Mouse (Mus musculus) G1E (cell line): ENCODE data around the gene Cacna1a. TPM values are rescaled to one million over a fixed set of nuclear protein-coding genes. Genes with fewer than 3 reads are reported as not detected.

ENCODE experiments used
- ATAC-seq: 2 replicates; pipeline ENCODE4 v1.8.0; 2016; ENCODE audit warnings: mild to moderate bottlenecking; ENCODE audit not compliant: insufficient number of reproducible peaks, poor library complexity, low FRiP score, severe bottlenecking; ENCODE audit errors: extremely low read depth
- DNase-seq: peaks from one replicate; pipeline ENCODE4 v3.0.0; 2012; ENCODE audit warnings: low spot score
- H3K27me3 ChIP-seq: 2 replicates; pipeline ENCODE4 v1.6.1; 2012; ENCODE audit warnings: mild to moderate bottlenecking, low read length, inconsistent platforms; ENCODE audit not compliant: insufficient read depth
- H3K36me3 ChIP-seq: replicated peaks from 2 replicates; pipeline ENCODE3; 2012; ENCODE audit warnings: mild to moderate bottlenecking, inconsistent platforms
- H3K4me1 ChIP-seq: 2 replicates; pipeline ENCODE4 v1.6.1; 2012; ENCODE audit warnings: low read depth, low read length, inconsistent platforms, mixed read lengths; ENCODE audit not compliant: insufficient read depth
- H3K4me3 ChIP-seq: 2 replicates; pipeline ENCODE4 v1.5.1; 2012; ENCODE audit warnings: low read depth, mild to moderate bottlenecking, inconsistent platforms, low read length, moderate library complexity, mixed read lengths
- H3K9me3 ChIP-seq: replicated peaks from 2 replicates; pipeline ENCODE4 v1.6.1; 2012; ENCODE audit warnings: inconsistent platforms
- CTCF ChIP-seq: IDR thresholded peaks from 2 replicates; pipeline ENCODE4 v1.5.1; 2012; ENCODE audit warnings: low read depth, low read length, inconsistent platforms, mixed read lengths
- GATA1 ChIP-seq: IDR thresholded peaks from 2 replicates; pipeline ENCODE4 v1.6.1; 2012; ENCODE audit warnings: borderline replicate concordance, low read length, inconsistent platforms, mixed read lengths
- GATA2 ChIP-seq: IDR thresholded peaks from 2 replicates; pipeline ENCODE4 v1.6.1; 2012; ENCODE audit warnings: low read depth, low read length, inconsistent platforms, borderline replicate concordance
- POLR2AphosphoS5 ChIP-seq: IDR thresholded peaks from 2 replicates; pipeline ENCODE4 v1.6.1; 2012; ENCODE audit warnings: low read depth, low read length, inconsistent platforms; ENCODE audit not compliant: insufficient replicate concordance
- TAL1 ChIP-seq: conservative IDR thresholded peaks from 2 replicates; pipeline ENCODE4 v1.6.1; 2012; ENCODE audit warnings: low read depth, low read length, inconsistent platforms, mixed read lengths
- polyA plus RNA-seq: library from polyadenylated mRNA; stranded (reverse); fragments of >175 nt; gene quantifications from 2 replicates; pipeline ENCODE4 v1.2.3, GENCODE M21; 2012
- total RNA-seq, 2 experiments: library from RNA; stranded (forward) in 1 of 2; stranded (reverse) in 1 of 2; fragments of 200-1000 nt in 1 of 2; fragments of >200 nt in 1 of 2; fragmentation: Nextera tagmentation in 1 of 2; gene quantifications; 2 replicates each; pipeline ENCODE4 v1.2.3; 2014 to 2017

Gene Cacna1a
- total and polyA plus RNA-seq, 3 experiments: 0.23 to 31.7 (median 1.0) TPM

GRCm38 (mm10) chr8:84579595-84579994 is 191.4 kb downstream of the Cacna1a start:
- Histone ChIP-seq H3K27me3 (peaks cover 28% of the 10 kb centered on the region), H3K4me1 (no peaks in the 10 kb centered on the region), H3K36me3 (no peaks in the 10 kb centered on the region), H3K4me3 (no peak overlapping the region), H3K9me3 (no peaks in the 10 kb centered on the region)
- TF ChIP-seq TAL1 (no peak), POLR2AphosphoS5 (no peak), GATA1 (no peak), CTCF (peak; percentile 61), GATA2 (no peak)
- no peak for ATAC-seq
- no peak for DNase-seq

GRCm38 (mm10) chr8:84585311-84585710 is 197.1 kb downstream of the Cacna1a start:
- Histone ChIP-seq H3K4me1 (peaks cover 5% of the 10 kb centered on the region; the same call in 1 of the 2 replicates), H3K36me3 (no peaks in the 10 kb centered on the region), H3K9me3 (no peaks in the 10 kb centered on the region), H3K4me3 (no peak overlapping the region), H3K27me3 (peaks cover 44% of the 10 kb centered on the region)
- ATAC-seq (no peak), DNase-seq (no peak)
- TF ChIP-seq CTCF: no peak
- no peak for TF ChIP-seq GATA1
- no peak for TF ChIP-seq POLR2AphosphoS5
- TF ChIP-seq GATA2: no peak
- no peak for TF ChIP-seq TAL1

GRCm38 (mm10) chr8:84586221-84586620 is 198.0 kb downstream of the Cacna1a start:
- Histone ChIP-seq H3K27me3 (peaks cover 40% of the 10 kb centered on the region), H3K9me3 (no peaks in the 10 kb centered on the region), H3K4me1 (peaks cover 5% of the 10 kb centered on the region; the same call in 1 of the 2 replicates), H3K4me3 (no peak overlapping the region), H3K36me3 (no peaks in the 10 kb centered on the region)
- no peak for ATAC-seq
- no peak for DNase-seq
- TF ChIP-seq POLR2AphosphoS5: no peak
- TF ChIP-seq GATA1: no peak
- TF ChIP-seq GATA2: no peak
- no peak for TF ChIP-seq TAL1
- TF ChIP-seq CTCF: no peak

- Histone ChIP-seq H3K27me3 (peaks cover 43% of the 10 kb centered on the region), H3K36me3 (no peaks in the 10 kb centered on the region), H3K9me3 (no peaks in the 10 kb centered on the region), H3K4me1 (peaks cover 15% of the 10 kb centered on the region; the same call in 1 of the 2 replicates), H3K4me3 (no peak overlapping the region)
- TF ChIP-seq CTCF (no peak), TAL1 (no peak), GATA2 (no peak), GATA1 (no peak), POLR2AphosphoS5 (no peak)
- no peak for DNase-seq
- no peak for ATAC-seq
Measured at GRCm38 (mm10) chr8:84588498-84588897, 200.3 kb downstream of the Cacna1a start.

GRCm38 (mm10) chr8:84592015-84592662 is 203.9 kb downstream of the Cacna1a start:
- DNase-seq: peak; percentile 79
- H3K4me3 ChIP-seq: no peak overlapping the region
- H3K4me1 ChIP-seq: peaks cover 16% of the 10 kb centered on the region; the same call in 1 of the 2 replicates

GRCm38 (mm10) chr8:84593143-84593542 is 204.9 kb downstream of the Cacna1a start:
- H3K9me3 ChIP-seq: 0 out of 2 replicates have a peak, but pooled peaks cover 3% of the 10 kb centered on the region
- DNase-seq (no peak), ATAC-seq (no peak)
- TF ChIP-seq CTCF (no peak), POLR2AphosphoS5 (no peak), GATA2 (no peak), TAL1 (no peak), GATA1 (no peak)
- no peak overlapping the region for H3K4me3 ChIP-seq
- H3K36me3 ChIP-seq: no peaks in the 10 kb centered on the region
- H3K27me3 ChIP-seq: peaks cover 36% of the 10 kb centered on the region
- peaks cover 16% of the 10 kb centered on the region; the same call in 1 of the 2 replicates for H3K4me1 ChIP-seq

More at GRCm38 (mm10) chr8:84592015-84592662, 203.9 kb downstream of the Cacna1a start:
- H3K27me3 ChIP-seq: peaks cover 38% of the 10 kb centered on the region
- no peak for ATAC-seq
- no peaks in the 10 kb centered on the region for H3K36me3 ChIP-seq
- 0 out of 2 replicates have a peak, but pooled peaks cover 3% of the 10 kb centered on the region for H3K9me3 ChIP-seq
- TF ChIP-seq CTCF: peak; percentile 97
- no peak for TF ChIP-seq POLR2AphosphoS5
